Comparison of ENCODE assay signal across 9 mouse cellular contexts in the genomic region with DNA sequence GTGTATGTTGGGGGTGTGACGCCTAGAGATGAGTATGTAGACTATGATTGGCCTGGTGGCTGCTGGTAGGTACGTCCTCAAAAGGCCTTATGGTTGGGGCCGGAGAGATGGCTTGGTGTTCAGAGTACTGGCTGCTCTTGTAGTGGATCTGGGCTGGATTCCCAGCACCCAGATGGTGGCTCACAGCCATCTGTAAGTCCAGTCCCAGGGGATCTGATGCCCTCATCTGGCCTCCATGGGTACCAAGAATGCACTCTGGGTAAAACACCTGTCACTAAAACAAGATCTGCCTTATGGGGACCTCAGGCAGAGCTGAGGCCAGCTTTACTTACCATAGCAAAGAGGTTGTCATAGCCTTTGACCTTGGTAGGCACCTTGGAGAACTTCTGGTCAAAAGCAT. TPM values are rescaled to one million over a fixed set of nuclear protein-coding genes. Genes with fewer than 3 reads are reported as not detected.
DNase-seq lines count a peak whose midpoint lies in the region; ATAC-seq and TF ChIP-seq lines count a peak whose summit lies in the region.
"Had no signal": no experiment of that assay in that cellular context is flagged by ENCODE, and none has a peak within 500 bp of the region (broad histone marks: within the 10 kb centered on the region; RNA-seq: fewer than 3 reads in every experiment).

No protein-coding gene starts in this region.

- peak overlapping the region; percentile 84; the same call in 1 of the 2 replicates for H3K4me2 ChIP-seq in CH12.LX (ENCODE audit: insufficient read depth, low read depth, poor library complexity, severe bottlenecking)
- H3K4me2 ChIP-seq in forebrain, embryonic 14.5 days (ENCODE audit: low read length) = peak overlapping the region; percentile 92
- peak overlapping the region; percentile 97 for H3K4me2 ChIP-seq in liver, embryonic 14.5 days (ENCODE audit: low read depth)

- no peak for TF ChIP-seq CTCF in gastrocnemius, adult 2 months (IDR thresholded peaks at IDR 0.05)
- TF ChIP-seq CTCF in CH12.LX (conservative IDR thresholded peaks at IDR 0.05 in 1 of 2, IDR thresholded peaks at IDR 0.05 in 1 of 2; ENCODE audit: low read depth in 2 of 2, low read length in 2 of 2) = no peak
- TF ChIP-seq CTCF in liver, embryonic 14.5 days (IDR thresholded peaks at IDR 0.05; ENCODE audit: low read depth) = no peak

- DNase-seq in gastrocnemius, adult 2 months = no peak
- DNase-seq in gastrocnemius, postnatal 36 days = no peak
- DNase-seq in CH12.LX (ENCODE audit: extremely low read depth) = no peak
- DNase-seq in forebrain, embryonic 14.5 days (ENCODE audit: low spot score) = no peak
- no peak for DNase-seq in liver, embryonic 14.5 days (ENCODE audit: low read depth in 3 of 3, low spot score in 3 of 3)
- DNase-seq in retina, embryonic 14.5 days (ENCODE audit: low spot score) = no peak
- no peak for DNase-seq in thymus, postnatal 0 days (ENCODE audit: low spot score)
- DNase-seq: gastrocnemius, postnatal 25 days had no signal

- no peak overlapping the region for H3K27ac ChIP-seq in gastrocnemius, adult 2 months
- no peak overlapping the region for H3K27ac ChIP-seq in CH12.LX (ENCODE audit: insufficient read depth, low read depth)
- H3K27ac ChIP-seq in forebrain, embryonic 14.5 days (ENCODE audit: low read depth, low read length) = no peak overlapping the region
- H3K27ac ChIP-seq in liver, embryonic 14.5 days = no peak overlapping the region

- in situ Hi-C loops in CH12.LX (cut with MboI; ENCODE audit: low pct_ligation_motif_present, low pct_unique_long_range_greater_than_20kb, low sequenced_read_pairs) = no loop called here

- peaks cover 7 to 43% of the 10 kb centered on the region in 2 experiments for H3K4me1 ChIP-seq in CH12.LX (ENCODE audit: control insufficient read depth in 1 of 2, insufficient read depth in 2 of 2)
- peaks cover 23% of the 10 kb centered on the region for H3K4me1 ChIP-seq in forebrain, embryonic 14.5 days (ENCODE audit: control insufficient read depth, insufficient read depth, low read length)
- H3K4me1 ChIP-seq in liver, embryonic 14.5 days (replicated peaks; ENCODE audit: control insufficient read depth in 2 of 2, insufficient read depth in 2 of 2, low read length in 1 of 2) = peaks cover 20 to 26% of the 10 kb centered on the region in 2 experiments

- intact Hi-C loops in gastrocnemius, adult 2 months (cut with DNase I) = no loop called here
- intact Hi-C loops in gastrocnemius, postnatal 36 days (cut with DNase I) = no loop called here

- no peak for TF ChIP-seq POLR2A in CH12.LX (IDR thresholded peaks at IDR 0.05; ENCODE audit: low read depth, low read length)

- H3K79me2 ChIP-seq in CH12.LX (replicated peaks; ENCODE audit: control insufficient read depth, extremely low read depth, insufficient read depth, poor library complexity, severe bottlenecking) = peaks cover 33% of the 10 kb centered on the region

- peak overlapping the region; percentile 89 for H3K4me3 ChIP-seq in gastrocnemius, adult 2 months
- peak overlapping the region in 1 of 3 experiments; percentile 78 for H3K4me3 ChIP-seq in CH12.LX (replicated peaks in 1 of 3; ENCODE audit: low read depth in 2 of 3, low read length in 2 of 3, poor library complexity in 1 of 3)
- H3K4me3 ChIP-seq in forebrain, embryonic 14.5 days (ENCODE audit: low read depth, low read length) = peak overlapping the region; percentile 78; the same call in 1 of the 2 replicates
- H3K4me3 ChIP-seq in liver, embryonic 14.5 days (ENCODE audit: insufficient read depth in 1 of 2, low read depth in 2 of 2, low read length in 2 of 2) = no peak overlapping the region; a peak in 1 of 4 replicates

- peaks cover 48 to 56% of the 10 kb centered on the region in 2 experiments for H3K36me3 ChIP-seq in CH12.LX (replicated peaks in 1 of 2; ENCODE audit: control insufficient read depth in 1 of 2, insufficient read depth in 1 of 2, low read length in 1 of 2)
- H3K36me3 ChIP-seq in forebrain, embryonic 14.5 days (ENCODE audit: control insufficient read depth, insufficient read depth, low read length) = peaks cover 49% of the 10 kb centered on the region
- H3K36me3 ChIP-seq in liver, embryonic 14.5 days (replicated peaks; ENCODE audit: control insufficient read depth, insufficient read depth, low read depth) = peaks cover 6% of the 10 kb centered on the region

- no peak for TF ChIP-seq RAD21 in CH12.LX (IDR thresholded peaks at IDR 0.05; ENCODE audit: low read depth, low read length)

- no peak overlapping the region; the same call in 1 of the 2 replicates for H3K9ac ChIP-seq in CH12.LX (ENCODE audit: insufficient read depth, low read depth)
- no peak overlapping the region for H3K9ac ChIP-seq in forebrain, embryonic 14.5 days (ENCODE audit: low read length)
- no peak overlapping the region for H3K9ac ChIP-seq in liver, embryonic 14.5 days (replicated peaks)

- TF ChIP-seq EP300 in CH12.LX (IDR thresholded peaks at IDR 0.05; ENCODE audit: low read length) = no peak
- TF ChIP-seq EP300 in liver, embryonic 14.5 days (IDR thresholded peaks at IDR 0.05; ENCODE audit: low read depth) = no peak

- ATAC-seq in forebrain, embryonic 14.5 days = no peak
- ATAC-seq in liver, embryonic 14.5 days (ENCODE audit: insufficient read depth) = no peak
- ATAC-seq in monocyte, adult 5-6 weeks (replicated peaks; ENCODE audit: insufficient number of reproducible peaks, low FRiP score, low TSS enrichment, poor library complexity, severe bottlenecking) = no peak

- no peaks in the 10 kb centered on the region for H3K27me3 ChIP-seq in CH12.LX (replicated peaks)
- H3K27me3 ChIP-seq in forebrain, embryonic 14.5 days (replicated peaks; ENCODE audit: control insufficient read depth, insufficient read depth, low read length) = no peaks in the 10 kb centered on the region
- no peaks in the 10 kb centered on the region for H3K27me3 ChIP-seq in liver, embryonic 14.5 days (ENCODE audit: control insufficient read depth, insufficient read depth, low read length)

- dilution Hi-C loops in CH12.LX (cut with MboI; ENCODE audit: extremely low pct_ligation_motif_present, extremely low pct_unique_long_range_greater_than_20kb, low sequenced_read_pairs) = no loop called here

- no peaks in the 10 kb centered on the region for H3K9me3 ChIP-seq in CH12.LX (replicated peaks; ENCODE audit: low read length)
- H3K9me3 ChIP-seq in forebrain, embryonic 14.5 days (replicated peaks; ENCODE audit: control insufficient read depth, low read length) = no peaks in the 10 kb centered on the region
- H3K9me3 ChIP-seq in liver, embryonic 14.5 days (ENCODE audit: control insufficient read depth, low read length) = no peaks in the 10 kb centered on the region

- WGBS in forebrain, embryonic 14.5 days = 92% methylated on average over 3 of the region's 3 CpGs
- 93% methylated on average over 3 of the region's 3 CpGs for WGBS in liver, embryonic 14.5 days (ENCODE audit: insufficient replicate concordance)

RNA-seq across cellular contexts. Expression of gene Asna1, which starts 1.2 kb away (rescaled TPM):
- 10 to 100 TPM; 50.6 to 58.0 TPM for total RNA-seq in gastrocnemius, adult 2 months (2021)
- total RNA-seq in gastrocnemius, postnatal 36 days (2021) = 10 to 100 TPM; 49.7 to 50.8 TPM
- 109 and 125 TPM in 2 replicates for total RNA-seq in CH12.LX (2012; rRNA removed)
- 108 and 119 TPM in 2 replicates for total RNA-seq in CH12.LX (2014; rRNA removed)
- polyA plus RNA-seq in CH12.LX (2012; ENCODE audit: insufficient read length, low read depth) = 127 and 132 TPM in 2 replicates
- 166 and 178 TPM in 2 replicates for polyA plus RNA-seq in forebrain, embryonic 14.5 days (2014; fragmentation: Nextera tagmentation; extraction: Ambion mirVana)
- polyA plus RNA-seq in liver, embryonic 14.5 days (2012; rRNA removed) = 83.4 and 85.3 TPM in 2 replicates
- 56.9 and 58.8 TPM in 2 replicates for polyA plus RNA-seq in liver, embryonic 14.5 days (2014; fragmentation: Nextera tagmentation; extraction: Ambion mirVana)
- total RNA-seq in monocyte, adult 5-6 weeks (2017) = 24.0 to 47.3 TPM (median 36.2 TPM) in 3 replicates
- 90.7 and 95.8 TPM in 2 replicates for polyA plus RNA-seq in thymus, postnatal 0 days (2015; fragmentation: Nextera tagmentation; extraction: Ambion mirVana)

RNA-seq across cellular contexts. Expression of gene Trir, which starts 2.8 kb away (rescaled TPM):
- total RNA-seq in gastrocnemius, adult 2 months (2021) = 10 to 100 TPM; 71.9 to 72.4 TPM
- 10 to 100 TPM; 71.9 to 73.6 TPM for total RNA-seq in gastrocnemius, postnatal 36 days (2021)
- 151 and 202 TPM in 2 replicates for total RNA-seq in CH12.LX (2012; rRNA removed)
- total RNA-seq in CH12.LX (2014; rRNA removed) = 190 and 209 TPM in 2 replicates
- polyA plus RNA-seq in CH12.LX (2012; ENCODE audit: insufficient read length, low read depth) = 185 and 244 TPM in 2 replicates
- polyA plus RNA-seq in forebrain, embryonic 14.5 days (2014; fragmentation: Nextera tagmentation; extraction: Ambion mirVana) = 166 and 169 TPM in 2 replicates
- polyA plus RNA-seq in liver, embryonic 14.5 days (2012; rRNA removed) = 74.0 and 100 TPM in 2 replicates
- 84.4 and 89.3 TPM in 2 replicates for polyA plus RNA-seq in liver, embryonic 14.5 days (2014; fragmentation: Nextera tagmentation; extraction: Ambion mirVana)
- 260 to 294 TPM (median 276 TPM) in 3 replicates for total RNA-seq in monocyte, adult 5-6 weeks (2017)
- 172 and 191 TPM in 2 replicates for polyA plus RNA-seq in thymus, postnatal 0 days (2015; fragmentation: Nextera tagmentation; extraction: Ambion mirVana)

RNA-seq across cellular contexts. Expression of gene Best2, which starts 9.5 kb away (rescaled TPM):
- total RNA-seq in gastrocnemius, adult 2 months (2021) = not detected
- not detected for total RNA-seq in gastrocnemius, postnatal 36 days (2021)
- total RNA-seq in CH12.LX (2012; rRNA removed) = 0.21 TPM in 1 of 2 replicates, not detected in the other
- not detected in 2 replicates for total RNA-seq in CH12.LX (2014; rRNA removed)
- polyA plus RNA-seq in CH12.LX (2012; ENCODE audit: insufficient read length, low read depth) = 0.23 TPM in 1 of 2 replicates, not detected in the other
- polyA plus RNA-seq in forebrain, embryonic 14.5 days (2014; fragmentation: Nextera tagmentation; extraction: Ambion mirVana) = not detected in 2 replicates
- polyA plus RNA-seq in liver, embryonic 14.5 days (2012; rRNA removed) = 0.02 TPM in 1 of 2 replicates, not detected in the other
- polyA plus RNA-seq in liver, embryonic 14.5 days (2014; fragmentation: Nextera tagmentation; extraction: Ambion mirVana) = not detected in 2 replicates
- total RNA-seq in monocyte, adult 5-6 weeks (2017) = not detected in 3 replicates
- polyA plus RNA-seq in thymus, postnatal 0 days (2015; fragmentation: Nextera tagmentation; extraction: Ambion mirVana) = 0.12 TPM in 1 of 2 replicates, not detected in the other
- total RNA-seq: gastrocnemius, postnatal 25 days had no signal

RNA-seq across cellular contexts. Expression of gene Tnpo2, which starts 12.9 kb away (rescaled TPM):
- total RNA-seq in gastrocnemius, adult 2 months (2021) = 10 to 100 TPM; 29.9 to 33.4 TPM
- 10 to 100 TPM; 29.3 to 29.7 TPM for total RNA-seq in gastrocnemius, postnatal 36 days (2021)
- total RNA-seq in CH12.LX (2012; rRNA removed) = 48.0 and 50.4 TPM in 2 replicates
- total RNA-seq in CH12.LX (2014; rRNA removed) = 36.3 and 41.2 TPM in 2 replicates
- 45.1 and 57.0 TPM in 2 replicates for polyA plus RNA-seq in CH12.LX (2012; ENCODE audit: insufficient read length, low read depth)
- polyA plus RNA-seq in forebrain, embryonic 14.5 days (2014; fragmentation: Nextera tagmentation; extraction: Ambion mirVana) = 27.8 and 36.8 TPM in 2 replicates
- 24.8 and 25.2 TPM in 2 replicates for polyA plus RNA-seq in liver, embryonic 14.5 days (2012; rRNA removed)
- polyA plus RNA-seq in liver, embryonic 14.5 days (2014; fragmentation: Nextera tagmentation; extraction: Ambion mirVana) = 9.9 and 10.2 TPM in 2 replicates
- total RNA-seq in monocyte, adult 5-6 weeks (2017) = 12.0 to 27.9 TPM (median 18.3 TPM) in 3 replicates
- 27.4 and 29.0 TPM in 2 replicates for polyA plus RNA-seq in thymus, postnatal 0 days (2015; fragmentation: Nextera tagmentation; extraction: Ambion mirVana)

RNA-seq across cellular contexts. Expression of gene Hook2, which starts 33.4 kb away (rescaled TPM):
- 1 to 10 TPM; 1.4 to 2.0 TPM for total RNA-seq in gastrocnemius, adult 2 months (2021)
- total RNA-seq in gastrocnemius, postnatal 36 days (2021) = 1 to 10 TPM; 1.4 to 1.5 TPM
- total RNA-seq in CH12.LX (2012; rRNA removed) (17.6 and 24.7 TPM in 2 replicates), CH12.LX (2014; rRNA removed) (7.1 TPM in 2 replicates)
- 9.8 and 11.7 TPM in 2 replicates for polyA plus RNA-seq in CH12.LX (2012; ENCODE audit: insufficient read length, low read depth)
- polyA plus RNA-seq in forebrain, embryonic 14.5 days (2014; fragmentation: Nextera tagmentation; extraction: Ambion mirVana) = 13.0 and 20.3 TPM in 2 replicates
- polyA plus RNA-seq in liver, embryonic 14.5 days (2012; rRNA removed) = 2.3 and 4.3 TPM in 2 replicates
- 3.2 and 4.3 TPM in 2 replicates for polyA plus RNA-seq in liver, embryonic 14.5 days (2014; fragmentation: Nextera tagmentation; extraction: Ambion mirVana)
- total RNA-seq in monocyte, adult 5-6 weeks (2017) = 4.2 to 8.7 TPM (median 4.5 TPM) in 3 replicates
- polyA plus RNA-seq in thymus, postnatal 0 days (2015; fragmentation: Nextera tagmentation; extraction: Ambion mirVana) = 14.9 and 16.0 TPM in 2 replicates

Comparison
In these comparisons a context has a peak if more than half of its experiments do, and no peak if none do; other contexts are left out.
1. H3K4me3 ChIP-seq: peak in gastrocnemius, adult 2 months (single experiment) and forebrain, embryonic 14.5 days (single experiment); none in liver, embryonic 14.5 days (0 of 2).
2. Peak in every context shown above with its lines, with median percentiles within 50 percentile points of each other: H3K4me2 ChIP-seq.